Mouse (Mus musculus) forebrain, embryonic 16.5 days (tissue): ENCODE measurements at regions not wholly inside any gene's neighbourhood (a gene's known extent, or its start where the extent isn't known, plus 50 kb on each side); places are given as distances from the start of the nearest gene placed in this dataset.

ENCODE experiments used
- ATAC-seq: fragments of 200-750 bp; cut with Nextera tagmentation; 2 replicates; pipeline ENCODE4 v1.8.0; 2017; ENCODE audit warnings: mild to moderate bottlenecking, moderate library complexity
- H3K27ac ChIP-seq: fragments of 300-500 bp; sonication (generic); 2 replicates; pipeline ENCODE4 v1.5.1; 2014; ENCODE audit warnings: low read length, control low read depth
- H3K27me3 ChIP-seq: fragments of 300-500 bp; sonication (generic); replicated peaks from 2 replicates; pipeline ENCODE4 v1.6.1; 2014; ENCODE audit warnings: low read length; ENCODE audit not compliant: control insufficient read depth, insufficient read depth
- H3K36me3 ChIP-seq: fragments of 300-500 bp; sonication (generic); 2 replicates; pipeline ENCODE4 v1.6.1; 2014; ENCODE audit not compliant: control insufficient read depth, insufficient read depth
- H3K4me1 ChIP-seq: fragments of 300-500 bp; sonication (generic); replicated peaks from 2 replicates; pipeline ENCODE4 v1.6.1; 2014; ENCODE audit warnings: low read length; ENCODE audit not compliant: control insufficient read depth, insufficient read depth
- H3K4me2 ChIP-seq: fragments of 300-500 bp; sonication (generic); 2 replicates; pipeline ENCODE4 v1.6.1; 2014; ENCODE audit warnings: mild to moderate bottlenecking, low read length, control low read depth
- H3K4me3 ChIP-seq: fragments of 300-500 bp; sonication (generic); replicated peaks from 2 replicates; pipeline ENCODE4 v1.5.1; 2014; ENCODE audit warnings: mild to moderate bottlenecking, low read length, control low read depth
- H3K9ac ChIP-seq: fragments of 300-500 bp; sonication (generic); replicated peaks from 2 replicates; pipeline ENCODE4 v1.6.1; 2014; ENCODE audit warnings: low read depth, low read length, control low read depth
- H3K9me3 ChIP-seq: fragments of 300-500 bp; sonication (generic); 2 replicates; pipeline ENCODE4 v1.6.1; 2016; ENCODE audit warnings: low read length; ENCODE audit not compliant: control insufficient read depth
- WGBS: fragments of 180-500 bp; shearing (Covaris S2); extraction: QIAGEN DNeasy Blood & Tissue Kit; methylation state at CpG from one replicate; pipeline ENCODE4 v1.1.7; 2014; 5-methylcytosine and 5-hydroxymethylcytosine counted together

DNA sequence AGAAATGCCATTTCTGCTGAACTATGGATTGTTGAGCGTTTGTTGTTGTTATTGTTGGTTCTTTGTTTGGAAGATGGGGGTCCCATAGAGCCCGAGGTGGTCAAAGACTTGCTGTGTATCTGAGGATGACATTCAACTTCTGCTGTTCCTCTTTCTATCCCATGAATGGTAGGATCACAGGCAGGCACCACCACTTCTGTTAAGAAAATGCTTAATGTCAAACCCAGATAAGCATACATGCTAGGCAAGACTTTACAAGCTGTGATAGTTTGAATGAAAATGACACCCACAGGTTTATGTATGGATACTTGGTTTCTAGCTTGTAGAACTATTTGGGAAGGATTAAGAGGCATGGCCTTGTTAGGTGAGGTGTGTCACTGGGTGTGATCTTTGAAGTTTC, 330.2 kb upstream of the Trib2 start:
- no peak overlapping the region for H3K4me3 ChIP-seq
- H3K4me2 ChIP-seq, result no peak overlapping the region
- no peak for ATAC-seq
- H3K4me1 ChIP-seq, result no peaks in the 10 kb centered on the region
- H3K9me3 ChIP-seq, result no peaks in the 10 kb centered on the region
- no peaks in the 10 kb centered on the region for H3K36me3 ChIP-seq
- H3K9ac ChIP-seq, result no peak overlapping the region
- H3K27ac ChIP-seq, result no peak overlapping the region
- no peaks in the 10 kb centered on the region for H3K27me3 ChIP-seq
- WGBS, result 78% methylated on average over 2 of the region's 2 CpGs

DNA sequence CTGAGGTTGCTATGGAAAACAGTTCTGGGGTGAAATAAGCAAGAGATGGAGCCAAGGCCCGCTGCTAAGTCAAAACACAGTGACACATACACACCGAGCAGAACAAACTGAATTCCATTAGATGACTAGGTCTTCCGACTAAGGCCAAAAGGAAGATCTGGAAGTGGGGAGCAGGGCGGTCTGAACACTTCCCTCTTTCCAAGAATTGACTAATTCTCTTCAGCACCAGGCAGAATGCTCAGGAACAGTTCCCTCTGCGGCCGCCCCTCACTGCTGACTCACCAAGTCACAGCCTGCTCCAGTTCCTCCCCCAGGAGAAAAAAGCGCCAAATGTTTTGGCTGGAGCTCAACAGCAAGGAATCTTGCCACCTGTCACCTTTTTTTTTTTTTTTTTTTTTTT, 328.9 kb upstream of the Trib2 start:
- ATAC-seq, result no peak
- H3K4me2 ChIP-seq, result no peak overlapping the region
- no peak overlapping the region for H3K4me3 ChIP-seq
- H3K27me3 ChIP-seq, result no peaks in the 10 kb centered on the region
- H3K9ac ChIP-seq, result no peak overlapping the region
- no peaks in the 10 kb centered on the region for H3K36me3 ChIP-seq
- WGBS, result 76% methylated on average over 7 of the region's 7 CpGs
- no peaks in the 10 kb centered on the region; the same call in 1 of the 2 replicates for H3K4me1 ChIP-seq
- H3K9me3 ChIP-seq, result no peaks in the 10 kb centered on the region
- H3K27ac ChIP-seq, result no peak overlapping the region

DNA sequence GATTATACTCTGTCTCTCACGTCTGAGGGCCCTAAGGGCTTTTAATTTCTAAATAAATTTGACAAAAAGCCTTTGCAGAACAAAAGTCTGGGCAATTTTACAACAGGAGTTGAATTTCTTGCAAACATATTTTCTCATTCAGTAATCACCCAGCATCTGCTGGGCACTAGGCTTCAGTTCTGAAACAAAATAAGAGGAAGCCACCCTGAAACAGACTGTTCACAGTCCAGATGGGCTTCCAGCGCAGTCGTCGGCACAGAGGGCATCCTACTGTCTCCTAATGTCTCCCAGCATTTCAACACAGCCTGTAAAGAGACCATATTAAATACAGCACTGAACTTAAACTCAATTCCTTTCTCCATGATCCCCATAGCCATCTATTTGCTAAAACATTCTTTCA, 324.5 kb upstream of the Trib2 start:
- no peak for ATAC-seq
- no peaks in the 10 kb centered on the region for H3K27me3 ChIP-seq
- no peaks in the 10 kb centered on the region for H3K36me3 ChIP-seq
- no peaks in the 10 kb centered on the region for H3K9me3 ChIP-seq
- WGBS, result 43% methylated on average over 4 of the region's 4 CpGs
- no peak overlapping the region for H3K4me3 ChIP-seq
- H3K9ac ChIP-seq, result no peak overlapping the region
- no peaks in the 10 kb centered on the region; the same call in 1 of the 2 replicates for H3K4me1 ChIP-seq
- no peak overlapping the region for H3K4me2 ChIP-seq
- no peak overlapping the region for H3K27ac ChIP-seq

DNA sequence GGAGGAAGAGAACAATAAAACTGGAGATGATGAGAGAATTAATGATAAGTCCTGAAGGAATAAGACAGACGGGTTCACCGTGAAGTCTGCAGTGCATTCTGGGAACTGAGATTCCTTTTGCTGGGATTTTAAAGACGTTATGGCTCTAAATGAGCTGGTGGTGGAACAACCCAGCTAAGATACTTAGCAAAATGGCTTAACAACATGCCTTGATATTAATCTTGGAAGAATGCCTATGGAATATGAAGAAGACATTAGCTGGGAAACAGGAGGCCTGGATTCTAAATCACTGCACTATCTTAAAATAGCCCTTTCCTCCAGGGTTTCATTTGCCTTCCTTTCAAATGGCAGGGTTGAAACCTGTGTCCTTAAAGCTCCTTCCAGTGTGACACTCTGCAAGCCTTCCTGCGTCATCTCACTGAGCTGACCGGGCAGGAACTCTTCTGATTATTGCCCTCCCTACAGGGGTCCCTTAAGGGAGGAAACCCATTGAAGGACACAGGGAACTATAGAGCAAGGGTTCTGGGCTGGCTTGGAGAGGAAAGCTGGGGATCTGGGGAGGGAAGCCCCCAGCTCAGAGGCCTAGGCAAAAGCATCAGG, 323.9 kb upstream of the Trib2 start:
- no peak overlapping the region for H3K4me3 ChIP-seq
- H3K36me3 ChIP-seq, result no peaks in the 10 kb centered on the region
- H3K9me3 ChIP-seq, result no peaks in the 10 kb centered on the region
- H3K4me2 ChIP-seq, result no peak overlapping the region
- H3K4me1 ChIP-seq, result no peaks in the 10 kb centered on the region; the same call in 1 of the 2 replicates
- H3K9ac ChIP-seq, result no peak overlapping the region
- H3K27ac ChIP-seq, result no peak overlapping the region
- 66% methylated on average over 5 of the region's 5 CpGs for WGBS
- no peaks in the 10 kb centered on the region for H3K27me3 ChIP-seq
- ATAC-seq, result no peak

DNA sequence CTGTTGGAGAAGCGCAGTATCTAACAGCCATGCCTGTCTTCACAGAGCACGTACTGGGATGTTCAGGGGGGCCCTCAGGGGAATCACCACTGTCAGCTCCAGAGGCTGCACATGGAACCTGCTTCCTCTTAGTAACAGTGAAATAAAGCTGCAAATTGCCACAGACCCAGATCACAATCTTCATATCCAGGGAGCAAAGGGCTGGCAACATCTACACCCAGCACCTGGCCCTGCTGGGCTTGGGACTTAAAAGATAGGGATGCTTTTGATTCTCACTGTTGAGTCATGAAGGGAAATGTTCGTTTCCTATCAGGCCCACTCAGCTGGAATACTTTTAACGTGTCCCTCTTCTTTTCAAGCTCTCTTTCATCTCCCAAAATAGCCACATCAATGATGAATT, 322.4 kb upstream of the Trib2 start:
- no peaks in the 10 kb centered on the region for H3K27me3 ChIP-seq
- no peak overlapping the region for H3K27ac ChIP-seq
- no peak overlapping the region for H3K9ac ChIP-seq
- ATAC-seq, result no peak
- H3K36me3 ChIP-seq, result no peaks in the 10 kb centered on the region
- WGBS, result 61% methylated on average over 4 of the region's 4 CpGs
- H3K4me1 ChIP-seq, result no peaks in the 10 kb centered on the region; the same call in 1 of the 2 replicates
- H3K4me2 ChIP-seq, result no peak overlapping the region
- no peaks in the 10 kb centered on the region for H3K9me3 ChIP-seq
- no peak overlapping the region for H3K4me3 ChIP-seq

DNA sequence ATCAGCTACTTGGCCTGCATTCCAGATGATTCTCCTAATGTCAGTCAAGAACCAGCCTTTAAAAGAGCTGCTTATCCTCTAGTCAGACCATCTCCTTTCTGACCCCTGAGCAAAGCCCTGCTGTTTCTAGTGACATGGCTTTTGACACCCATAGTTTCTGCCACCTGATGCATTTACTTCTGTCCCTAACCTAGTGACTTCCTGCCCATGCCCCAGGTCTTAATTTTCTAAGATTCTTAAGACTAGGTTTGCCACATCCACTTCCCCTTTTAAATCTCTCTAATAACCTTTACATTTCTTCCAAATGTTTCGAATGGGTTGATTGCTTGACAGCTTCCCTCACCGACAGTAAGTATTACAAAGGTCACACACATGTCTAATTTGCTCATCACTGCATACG, 321.1 kb upstream of the Trib2 start:
- no peak overlapping the region for H3K9ac ChIP-seq
- no peak for ATAC-seq
- no peak overlapping the region for H3K4me2 ChIP-seq
- 84% methylated on average over 3 of the region's 3 CpGs for WGBS
- H3K27ac ChIP-seq, result no peak overlapping the region
- H3K27me3 ChIP-seq, result no peaks in the 10 kb centered on the region
- no peak overlapping the region for H3K4me3 ChIP-seq
- no peaks in the 10 kb centered on the region for H3K36me3 ChIP-seq
- H3K4me1 ChIP-seq, result no peaks in the 10 kb centered on the region; the same call in 1 of the 2 replicates
- no peaks in the 10 kb centered on the region for H3K9me3 ChIP-seq

DNA sequence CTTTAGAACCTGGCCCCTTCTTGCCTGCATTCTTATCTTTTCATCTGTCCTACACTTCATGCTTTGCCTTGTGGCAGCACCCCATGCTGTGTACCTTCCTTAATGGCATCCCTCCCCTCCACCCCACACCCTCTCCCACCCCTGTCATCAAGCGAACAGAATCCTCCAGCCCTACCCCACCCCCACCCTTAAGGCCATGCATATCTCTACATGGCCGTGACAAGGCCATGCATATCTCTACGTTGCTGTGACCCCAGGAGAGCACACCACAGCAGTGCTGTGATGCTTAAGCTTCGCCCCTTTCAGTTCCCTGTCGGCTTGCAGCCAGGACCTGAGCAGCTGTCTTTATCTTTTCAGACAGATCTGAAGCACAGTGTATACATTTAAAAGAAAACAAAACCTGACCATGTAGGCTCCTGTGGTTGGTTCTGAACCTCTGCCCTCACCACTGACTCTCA, 319.5 kb upstream of the Trib2 start:
- Histone ChIP-seq H3K36me3 (no peaks in the 10 kb centered on the region), H3K27ac (no peak overlapping the region), H3K4me1 (no peaks in the 10 kb centered on the region; the same call in 1 of the 2 replicates), H3K9me3 (no peaks in the 10 kb centered on the region), H3K27me3 (no peaks in the 10 kb centered on the region), H3K4me2 (no peak overlapping the region), H3K4me3 (no peak overlapping the region), H3K9ac (no peak overlapping the region)
- ATAC-seq, result no peak
- whole genome bisulfite sequencing, result 23% methylated on average over 5 of the region's 5 CpGs

DNA sequence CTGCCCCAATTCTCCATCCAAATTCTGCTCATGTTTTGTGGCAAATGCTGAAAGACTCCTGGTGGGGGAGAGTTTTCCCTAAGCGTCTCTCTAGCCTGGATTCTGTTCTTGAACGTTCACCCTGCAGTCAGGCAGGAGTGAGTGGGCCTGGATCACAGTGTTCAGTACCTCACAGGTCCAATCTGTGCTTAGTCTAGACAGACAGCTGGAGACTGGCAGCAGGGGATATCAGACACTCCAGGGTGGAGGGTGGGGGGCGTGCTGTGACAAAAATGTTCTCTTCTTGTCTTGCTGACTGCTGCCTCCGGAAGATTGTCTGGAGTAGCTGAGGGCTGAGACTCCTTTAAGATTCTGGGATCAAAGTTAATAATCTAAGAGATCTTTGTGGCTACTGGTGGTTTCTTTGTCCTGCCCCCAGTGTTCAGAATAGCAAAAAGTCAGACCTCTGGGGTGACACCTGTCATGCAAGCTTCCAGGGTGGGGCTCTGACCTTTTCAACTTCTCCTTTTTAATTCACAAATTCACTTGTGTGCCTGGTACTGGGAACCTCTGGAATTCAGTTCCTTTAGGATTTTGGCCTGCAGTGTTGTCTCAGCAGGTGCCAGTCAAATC, 319.0 kb upstream of the Trib2 start:
- no peaks in the 10 kb centered on the region for H3K4me1 ChIP-seq
- no peaks in the 10 kb centered on the region for H3K36me3 ChIP-seq
- H3K4me2 ChIP-seq, result no peak overlapping the region
- H3K9ac ChIP-seq, result no peak overlapping the region
- no peak overlapping the region for H3K4me3 ChIP-seq
- ATAC-seq, result no peak
- 27% methylated on average over 4 of the region's 4 CpGs for WGBS
- H3K9me3 ChIP-seq, result no peaks in the 10 kb centered on the region
- H3K27ac ChIP-seq, result no peak overlapping the region
- no peaks in the 10 kb centered on the region for H3K27me3 ChIP-seq

DNA sequence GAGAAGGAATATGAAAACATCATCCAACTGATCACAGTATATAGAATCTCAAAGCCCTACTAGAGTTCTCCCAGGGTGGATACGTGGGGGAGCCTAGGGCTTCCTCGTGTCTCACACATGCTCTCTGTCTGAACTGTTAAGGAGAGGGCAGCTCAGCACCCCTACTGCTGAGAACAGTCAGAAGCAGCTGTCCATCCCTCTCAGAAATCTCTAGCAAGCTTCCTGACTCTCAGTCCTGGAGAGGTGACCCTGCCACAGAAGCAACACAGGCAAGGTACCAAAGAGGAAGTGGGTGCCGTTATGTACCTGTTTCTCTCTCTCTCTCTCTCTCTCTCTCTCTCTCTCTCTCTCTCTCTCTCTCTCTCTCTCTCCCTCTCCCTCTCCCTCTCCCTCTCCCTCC, 317.7 kb upstream of the Trib2 start:
- no peak overlapping the region for H3K4me3 ChIP-seq
- no peak overlapping the region for H3K27ac ChIP-seq
- no peaks in the 10 kb centered on the region for H3K4me1 ChIP-seq
- H3K9ac ChIP-seq, result no peak overlapping the region
- no peak for ATAC-seq
- no peak overlapping the region for H3K4me2 ChIP-seq
- H3K9me3 ChIP-seq, result no peaks in the 10 kb centered on the region
- 77% methylated on average over 3 of the region's 3 CpGs for WGBS
- H3K36me3 ChIP-seq, result no peaks in the 10 kb centered on the region
- H3K27me3 ChIP-seq, result no peaks in the 10 kb centered on the region
